Mouse (Mus musculus): ENCODE measurements around the gene Ctc1. TPM values are rescaled to one million over a fixed set of nuclear protein-coding genes. Genes with fewer than 3 reads are reported as not detected.

Ctc1 gene
- total RNA-seq, 2 experiments from 2014 or later = 12.5 to 14.3 TPM

DNA sequence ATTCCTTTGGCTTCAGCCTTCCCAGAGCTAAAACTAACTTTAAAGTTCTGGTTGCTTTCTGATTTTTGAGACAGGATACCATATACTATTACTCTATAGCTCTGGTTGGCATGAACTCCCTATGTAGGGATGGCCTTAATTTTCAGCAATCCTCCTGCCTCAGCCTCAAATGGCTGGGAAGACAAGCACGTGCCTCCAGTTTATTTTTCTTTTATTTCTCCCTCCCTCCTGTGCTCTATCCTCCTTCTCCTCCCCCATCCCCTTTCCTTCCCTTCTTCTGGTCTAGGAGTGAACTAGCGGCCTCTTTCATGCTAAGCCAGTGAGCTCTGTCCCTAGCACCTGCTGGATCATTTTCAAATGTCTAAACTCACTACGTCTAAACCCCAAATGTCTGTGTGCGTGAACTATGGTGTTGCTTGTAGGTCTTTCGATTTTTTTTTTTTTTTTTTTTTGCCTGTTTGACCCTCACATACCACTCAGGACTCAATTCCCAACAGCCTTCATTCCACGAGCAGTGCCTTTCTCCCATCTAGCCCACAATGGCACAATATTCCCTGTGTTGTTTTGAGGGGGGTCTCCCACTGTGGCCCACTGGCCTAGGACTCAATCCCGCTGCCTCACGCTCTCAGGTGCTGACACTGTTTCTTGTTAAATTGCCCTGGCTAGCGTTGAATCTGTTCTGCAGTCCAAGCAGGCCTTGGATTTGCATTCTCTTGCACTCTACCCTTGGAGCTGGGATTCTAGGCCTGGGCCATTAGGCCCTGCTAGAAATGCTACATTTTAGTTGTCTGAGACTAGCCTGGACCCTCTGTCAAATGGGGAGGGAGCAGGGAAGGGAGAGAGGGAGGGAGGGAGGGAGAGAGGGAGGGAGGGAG is 48.8 kb downstream of the Ctc1 start:
- intact Hi-C loops (cut with DNase I) = loop anchor here (5.0 kb wide), 1 partner anchor 183 kb away; no protein-coding TSS in a partner anchor
- DNase-seq = no peak

DNA sequence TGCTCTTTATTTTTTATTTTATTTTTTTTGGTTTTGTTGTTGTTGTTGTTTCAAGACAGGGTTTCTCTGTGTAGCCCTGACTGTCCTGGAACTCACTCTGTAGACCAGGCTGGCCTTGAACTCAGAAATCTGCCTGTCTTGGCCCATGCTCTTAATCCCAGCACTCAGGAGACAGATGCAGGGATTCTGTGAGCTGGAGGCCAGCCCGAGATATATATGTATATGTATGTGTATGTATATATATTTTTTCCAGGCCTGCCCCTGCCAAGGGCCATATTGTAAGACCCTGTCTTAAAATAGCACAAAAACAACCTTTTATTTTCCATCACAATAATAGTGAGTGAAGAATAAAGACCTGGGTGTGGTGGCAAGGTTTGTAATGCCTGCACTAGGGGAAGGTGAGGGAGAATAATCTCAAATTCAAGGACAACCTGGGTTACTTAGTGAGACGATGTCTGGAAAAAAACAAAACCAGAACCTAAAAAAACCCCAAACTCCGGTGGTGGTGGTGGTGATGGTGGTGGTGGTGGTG is 49.7 kb downstream of the Ctc1 start:
- DNase-seq = no peak
- intact Hi-C loops (cut with DNase I) = no loop called here

DNA sequence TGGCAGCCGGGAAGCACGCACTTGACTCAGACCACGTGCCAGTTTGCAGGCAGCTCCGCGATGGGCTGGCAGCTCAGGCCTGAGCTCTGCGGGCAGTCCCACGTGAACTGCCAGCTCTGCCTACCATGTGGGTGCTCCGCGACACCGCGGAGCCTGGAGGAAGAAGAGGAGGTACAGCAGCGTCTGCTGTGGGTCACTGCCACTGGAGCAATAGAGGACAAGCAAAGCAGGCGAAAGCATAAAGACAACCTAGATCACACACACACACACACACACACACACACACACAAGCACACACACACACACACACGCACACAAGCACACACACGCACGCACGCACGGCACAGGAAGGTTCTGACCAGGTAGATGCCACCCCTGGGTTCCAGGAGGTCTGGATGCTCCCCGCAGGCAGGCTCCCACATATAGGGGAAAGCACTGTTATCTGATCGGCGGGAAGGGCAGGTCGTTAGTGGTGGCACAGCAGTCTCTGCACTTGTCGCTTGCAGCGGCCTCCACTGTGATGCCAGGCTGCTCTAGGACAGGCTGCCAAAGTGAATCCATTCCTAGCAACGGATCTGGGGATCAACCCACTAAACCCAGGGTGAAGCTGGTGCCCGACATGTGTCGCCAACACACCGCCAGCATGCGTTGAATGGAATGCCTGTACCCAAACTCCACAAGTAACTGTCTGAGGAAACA is 50.6 kb downstream of the Ctc1 start:
- DNase-seq = peak; percentile 24 to 32
- intact Hi-C loops (cut with DNase I) = no loop called here

DNA sequence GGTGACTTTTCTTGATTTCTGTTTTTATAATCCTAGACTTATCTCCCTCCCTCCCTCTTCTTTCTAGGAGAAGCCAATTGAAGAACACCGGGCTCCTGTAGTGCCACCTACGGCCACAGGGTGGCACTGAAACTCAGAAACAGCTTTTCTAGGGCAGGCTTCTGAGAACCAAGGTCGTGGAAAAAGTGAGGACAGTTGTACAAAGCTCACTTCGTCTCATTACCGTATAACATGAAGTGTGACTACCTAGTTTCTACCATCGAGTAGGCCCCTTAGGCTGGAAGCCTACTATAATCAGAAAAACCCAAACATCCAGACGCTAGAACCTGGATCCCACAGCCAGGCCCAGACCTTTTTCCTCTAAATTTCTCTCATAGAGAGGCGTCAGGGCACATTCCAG is 51.2 kb downstream of the Ctc1 start:
- intact Hi-C loops (cut with DNase I) = loop anchor here (1.0 kb wide), 2 partner anchors 51 to 83 kb away; no protein-coding TSS in a partner anchor
- DNase-seq = peak; percentile 89 to 93

DNA sequence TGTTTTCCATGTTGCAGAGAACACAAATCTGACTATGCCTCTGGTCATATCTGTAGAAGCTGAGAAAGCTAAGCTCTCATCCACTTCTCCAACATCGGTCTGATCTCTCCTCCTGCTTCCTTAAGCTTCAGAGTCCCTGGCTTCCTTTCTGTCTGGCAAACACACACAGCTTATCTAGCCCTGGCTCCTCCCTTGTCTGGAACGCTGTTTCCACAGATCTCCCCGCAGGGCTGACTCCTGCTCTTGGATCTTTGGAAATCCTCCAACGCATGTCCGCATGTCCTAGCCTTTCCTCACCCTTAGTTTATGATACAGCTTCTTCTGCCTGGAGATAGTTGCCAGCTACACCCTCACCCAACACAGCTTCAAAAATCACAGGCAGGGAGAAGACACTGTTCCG is 51.9 kb downstream of the Ctc1 start:
- peak; percentile 35 to 47 for DNase-seq
- intact Hi-C loops (cut with DNase I) = loop anchor here (1.0 kb wide), 2 partner anchors 51 to 83 kb away; no protein-coding TSS in a partner anchor

DNA sequence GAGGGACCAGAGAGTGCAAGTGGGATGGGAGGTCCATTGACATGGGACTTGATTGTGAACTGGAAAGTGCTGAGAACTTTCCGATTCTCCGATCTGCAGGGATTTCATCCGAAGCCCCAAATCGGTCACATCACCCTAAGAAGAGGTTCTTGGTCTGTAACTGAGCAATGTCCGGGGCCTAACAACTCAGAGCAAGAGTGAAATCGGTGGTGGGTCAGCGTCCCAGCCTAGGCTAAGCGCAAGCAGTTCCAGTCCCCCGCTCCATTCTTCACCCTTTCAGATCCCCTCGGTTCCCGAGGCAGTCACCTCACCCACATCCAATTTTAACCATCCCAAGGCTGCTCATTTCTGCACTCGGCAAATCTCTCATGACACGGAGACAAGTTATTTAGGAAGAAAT is 54.4 kb downstream of the Ctc1 start:
- intact Hi-C loops (cut with DNase I) = loop anchor here (2.0 kb wide), 1 partner anchor 19 kb away; the partner anchor contains the start of gene Vamp2
- peak in 1 of 2 experiments; percentile 39 for DNase-seq

DNA sequence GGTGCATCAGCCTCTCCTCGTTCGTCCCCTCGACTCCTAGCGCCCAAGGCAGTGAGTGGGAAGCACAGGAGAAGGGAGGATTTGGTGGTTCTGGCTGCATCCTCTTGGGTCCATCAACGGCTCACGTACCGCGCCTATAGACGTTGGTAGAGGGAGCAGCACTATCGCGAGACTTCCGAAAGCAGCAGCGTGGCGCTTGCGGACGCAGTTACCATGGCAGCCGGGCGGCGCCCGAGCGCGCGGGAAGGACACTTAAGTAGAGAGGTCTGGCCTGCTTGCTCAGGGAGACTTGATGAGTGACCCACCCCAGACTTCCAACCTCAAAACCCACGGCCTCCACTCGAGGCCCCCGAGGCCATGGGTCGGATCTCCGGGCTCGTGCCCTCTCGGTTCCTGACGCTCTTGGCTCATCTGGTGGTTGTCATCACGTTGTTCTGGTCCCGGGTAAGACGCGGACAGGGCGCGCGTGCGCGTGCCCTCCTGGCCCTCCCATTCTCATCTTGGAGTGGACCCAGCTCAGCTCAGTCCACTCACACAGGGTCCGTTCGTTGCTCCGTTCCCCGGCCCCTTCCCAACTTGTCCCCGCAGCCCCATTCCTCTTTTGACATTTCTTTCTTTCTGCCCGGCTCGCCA is 55.0 kb downstream of the Ctc1 start, which contains the start of gene Tmem107:
Gene Tmem107 (plus strand): TSS at position 217 of the 633 bp plus-strand sequence.
- DNase-seq = peak; percentile 91 to 94

DNA sequence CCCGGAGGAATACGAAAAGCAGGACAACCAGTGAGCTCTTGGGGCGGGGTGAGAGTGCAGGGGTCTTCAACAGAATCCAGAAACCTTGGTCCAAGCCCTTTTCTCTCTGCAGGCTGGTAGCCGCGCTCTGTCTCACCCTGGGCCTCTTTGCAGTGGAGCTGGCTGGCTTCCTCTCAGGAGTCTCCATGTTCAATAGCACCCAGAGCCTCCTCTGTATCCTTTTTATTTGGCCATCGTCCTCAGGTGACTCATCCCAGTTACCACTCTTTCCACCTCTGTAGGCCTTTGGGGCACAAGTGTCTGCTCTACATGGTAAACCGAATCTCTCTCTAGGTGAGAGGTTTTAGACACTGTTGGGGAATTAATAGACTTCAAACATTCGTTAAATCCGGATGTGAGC is 55.6 kb downstream of the Ctc1 start:
- intact Hi-C loops (cut with DNase I) = loop anchor here (2.0 kb wide), 1 partner anchor 18 kb away; the partner anchor contains the start of gene Vamp2
- no peak for DNase-seq

More for the DNA sequence above, 55.0 kb downstream of the Ctc1 start, which contains the start of gene Tmem107:
- intact Hi-C loops (cut with DNase I) = loop anchor here (2.0 kb wide), 1 partner anchor 18 kb away; the partner anchor contains the start of gene Vamp2

DNA sequence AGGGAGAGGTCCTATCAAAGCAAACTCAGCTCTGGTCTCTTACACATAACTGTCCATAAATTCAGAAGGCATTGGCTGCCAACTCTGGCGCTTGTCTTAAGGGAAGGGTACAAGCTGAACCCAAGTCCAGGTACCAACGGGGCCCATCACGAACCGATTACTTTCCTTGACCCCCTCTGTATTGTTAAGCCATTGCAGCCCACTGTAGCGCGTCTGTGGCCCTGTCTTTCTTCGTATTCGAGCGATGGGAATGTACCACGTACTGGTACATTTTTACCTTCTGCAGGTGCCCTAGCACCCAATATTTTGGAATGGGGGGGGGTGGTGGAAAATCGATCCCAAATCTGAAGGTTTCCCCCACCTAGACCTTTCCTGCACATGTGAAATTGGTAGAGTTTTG is 56.5 kb downstream of the Ctc1 start:
- intact Hi-C loops (cut with DNase I) = no loop called here

DNA sequence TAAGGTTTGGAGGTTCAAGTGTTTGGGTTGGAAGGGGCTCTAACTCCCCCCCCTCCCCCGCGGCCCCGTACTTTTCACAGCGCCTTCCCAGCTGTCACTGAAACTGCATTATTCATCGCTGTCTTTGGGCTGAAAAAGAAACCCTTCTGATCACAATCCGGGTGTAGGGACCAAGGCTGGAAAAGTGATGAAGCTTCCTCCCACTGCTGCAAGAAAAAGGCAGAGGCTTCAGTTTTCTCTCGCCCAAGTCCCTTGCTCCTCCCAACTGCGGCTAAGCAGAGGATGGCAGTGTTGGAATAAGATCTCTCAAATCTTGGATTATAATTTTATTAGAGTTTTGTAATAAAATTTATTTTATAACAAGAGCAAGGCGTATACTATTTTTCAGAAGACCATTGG is 57.0 kb downstream of the Ctc1 start:
- intact Hi-C loops (cut with DNase I) = no loop called here
- no peak for DNase-seq

More for the DNA sequence above, 56.5 kb downstream of the Ctc1 start:
- DNase-seq = no peak

DNA sequence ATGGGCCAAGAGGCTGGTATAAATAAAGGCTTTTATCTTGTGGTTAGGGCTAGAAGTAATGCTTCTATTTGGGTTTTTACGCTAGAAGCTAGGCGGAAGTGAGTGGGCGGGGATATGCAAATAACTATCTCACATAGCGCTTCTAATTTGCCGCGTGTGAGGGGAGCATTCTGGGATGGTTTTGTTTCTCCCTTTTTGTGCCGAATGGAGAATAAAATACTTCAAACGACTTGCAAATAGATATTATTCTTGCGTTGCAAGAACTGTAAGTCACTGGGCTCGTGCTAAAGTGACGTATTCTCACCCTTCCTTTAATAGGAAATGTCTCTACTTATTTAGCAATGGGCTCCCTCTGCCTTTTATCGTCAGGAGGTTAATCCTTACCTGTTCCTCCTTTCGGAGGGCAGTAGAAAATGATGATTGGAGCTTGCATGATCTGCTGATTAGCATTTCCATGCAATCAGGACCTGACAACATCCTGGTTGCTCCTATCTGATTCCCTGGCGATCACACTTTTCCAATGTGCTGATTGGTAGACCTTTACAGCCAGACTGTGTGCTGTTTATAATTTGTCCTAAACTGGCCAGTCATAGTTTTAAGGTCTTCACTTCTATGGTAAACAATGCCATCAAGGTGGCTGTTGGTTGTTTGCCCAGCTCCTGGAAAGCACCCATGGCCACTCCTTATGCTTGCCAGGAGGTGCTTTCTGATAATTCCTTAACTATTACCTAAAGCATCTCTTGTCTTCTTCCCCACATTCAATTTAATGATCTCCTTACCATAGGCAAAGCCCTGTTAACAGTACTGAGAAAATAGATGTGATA is 57.6 kb downstream of the Ctc1 start:
- intact Hi-C loops (cut with DNase I) = no loop called here
- peak; percentile 76 to 87 for DNase-seq

DNA sequence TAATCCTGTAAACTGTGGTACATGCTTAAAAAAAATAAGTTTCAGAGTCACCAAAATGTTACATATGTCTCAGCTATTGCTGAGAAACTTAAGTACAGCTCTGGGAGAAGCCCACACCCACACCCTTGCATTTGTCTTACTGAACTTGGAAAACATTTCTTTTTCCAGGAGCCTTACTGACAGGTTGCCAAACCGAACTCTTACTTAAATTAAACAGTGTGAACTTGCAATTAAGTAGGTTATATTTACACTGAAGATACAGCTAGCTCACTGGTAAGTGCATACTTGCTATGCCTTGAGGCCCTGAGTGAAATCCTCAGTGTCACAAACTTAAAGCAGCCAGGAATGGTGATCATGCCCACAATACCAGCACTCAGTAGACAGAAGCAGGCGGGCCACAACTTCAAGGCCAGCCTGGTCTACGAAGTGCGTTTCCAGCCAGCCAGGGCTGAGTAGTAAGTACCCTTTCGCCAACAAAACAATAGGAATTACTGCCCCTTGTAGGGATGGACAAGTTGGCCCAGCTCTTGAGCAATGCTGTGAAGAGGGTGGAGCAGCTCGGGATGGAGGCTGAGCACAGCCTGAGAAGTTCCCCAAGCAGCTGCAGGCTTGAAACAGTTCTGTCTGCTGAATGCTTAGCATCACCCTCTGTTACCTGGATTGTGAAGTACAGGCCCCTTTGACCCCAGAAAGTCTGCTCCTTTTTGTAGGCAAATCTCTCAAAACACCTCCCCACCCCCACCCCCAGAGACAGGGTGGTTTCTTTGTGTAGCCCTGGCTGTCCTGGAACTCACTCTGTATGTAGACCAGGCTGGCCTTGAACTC is 58.5 kb downstream of the Ctc1 start:
- intact Hi-C loops (cut with DNase I) = no loop called here
- DNase-seq = no peak

DNA sequence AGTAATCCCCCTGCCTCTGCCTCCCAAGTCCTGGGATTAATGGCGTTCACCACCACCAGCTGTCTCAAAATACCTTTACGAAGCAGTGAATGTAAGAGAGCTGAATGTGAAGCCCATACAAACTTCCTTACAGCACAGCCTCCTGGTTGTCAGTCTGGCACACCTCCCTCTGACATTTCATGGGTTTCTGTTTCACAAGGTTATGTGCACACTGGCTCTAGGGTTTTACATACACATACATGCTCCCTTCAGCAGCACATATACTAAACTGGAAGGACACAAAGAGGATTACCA is 59.0 kb downstream of the Ctc1 start:
- no peak for DNase-seq
- intact Hi-C loops (cut with DNase I) = no loop called here

DNA sequence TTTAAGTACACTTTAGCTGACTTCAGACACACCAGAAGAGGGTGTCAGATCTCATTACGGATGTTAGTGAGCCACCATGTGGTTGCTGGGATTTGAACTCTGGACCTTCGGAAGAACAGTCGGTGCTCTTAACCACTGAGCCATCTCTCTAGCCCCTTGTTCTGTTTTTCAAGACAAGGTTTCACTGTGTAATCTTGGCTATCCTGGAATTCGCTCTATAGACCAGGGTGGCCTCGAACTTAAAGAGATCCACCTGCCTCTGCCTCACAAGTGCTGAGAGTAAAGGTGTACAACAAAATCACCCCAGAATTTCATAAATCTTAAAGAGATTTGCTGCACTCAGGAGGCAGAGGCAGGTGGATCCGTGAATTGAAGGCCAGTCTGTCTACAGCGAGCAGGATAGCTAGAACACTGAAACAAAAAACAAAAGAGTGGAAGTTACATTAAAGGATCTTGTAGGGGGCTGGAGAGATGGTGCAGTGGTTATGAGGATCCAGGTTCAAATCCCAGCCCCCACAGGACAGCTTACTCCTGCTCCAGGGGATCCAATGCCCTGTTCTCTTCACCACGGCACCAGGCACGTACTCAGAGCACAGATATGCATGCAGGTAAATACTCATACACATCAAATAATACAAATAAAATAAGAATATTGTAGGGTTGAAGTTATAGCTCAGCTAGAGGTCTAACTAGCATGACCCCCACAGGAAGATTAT is 60.2 kb downstream of the Ctc1 start:
- intact Hi-C loops (cut with DNase I) = no loop called here

DNA sequence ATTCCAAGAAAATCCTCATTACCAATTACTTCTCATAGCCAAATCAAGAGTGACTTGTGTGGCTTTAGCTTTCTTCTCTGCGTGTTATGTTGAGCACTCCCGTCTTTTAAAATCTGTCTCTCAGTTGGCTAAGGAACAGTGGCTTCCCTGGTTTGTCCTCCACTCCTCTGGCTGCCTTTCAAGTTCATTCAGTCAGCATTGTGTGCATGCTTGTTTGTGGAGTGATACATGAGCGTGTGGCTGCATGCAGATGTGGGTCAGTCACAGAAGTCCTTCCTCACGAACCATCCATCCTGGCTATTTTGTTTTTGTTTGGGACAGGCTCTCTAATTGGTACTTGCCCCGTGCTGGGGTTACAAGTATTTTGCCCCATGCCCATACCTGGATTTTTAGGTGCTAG is 60.9 kb downstream of the Ctc1 start:
- intact Hi-C loops (cut with DNase I) = no loop called here
- no peak for DNase-seq

More for the DNA sequence above, 60.2 kb downstream of the Ctc1 start:
- no peak for DNase-seq

DNA sequence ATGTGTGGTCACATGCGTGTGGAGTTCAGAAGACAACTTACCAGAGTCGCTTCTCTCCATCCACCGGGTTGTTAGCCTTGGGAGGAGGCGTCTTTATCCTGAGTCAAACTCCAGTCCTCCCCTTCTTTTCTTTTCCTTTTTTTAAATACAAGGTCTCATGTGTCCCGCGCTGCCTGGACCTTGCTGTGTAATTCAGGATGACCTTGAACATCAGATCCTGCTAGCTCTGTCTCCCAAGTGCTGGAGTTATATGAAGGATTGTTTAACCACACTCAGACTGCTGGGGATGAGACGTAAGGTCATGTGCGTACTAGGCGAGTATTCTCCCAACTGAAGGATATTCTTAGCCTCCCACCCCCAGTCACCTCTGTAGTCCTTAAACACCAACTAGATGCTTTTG is 61.6 kb downstream of the Ctc1 start:
- intact Hi-C loops (cut with DNase I) = no loop called here
- no peak for DNase-seq

DNA sequence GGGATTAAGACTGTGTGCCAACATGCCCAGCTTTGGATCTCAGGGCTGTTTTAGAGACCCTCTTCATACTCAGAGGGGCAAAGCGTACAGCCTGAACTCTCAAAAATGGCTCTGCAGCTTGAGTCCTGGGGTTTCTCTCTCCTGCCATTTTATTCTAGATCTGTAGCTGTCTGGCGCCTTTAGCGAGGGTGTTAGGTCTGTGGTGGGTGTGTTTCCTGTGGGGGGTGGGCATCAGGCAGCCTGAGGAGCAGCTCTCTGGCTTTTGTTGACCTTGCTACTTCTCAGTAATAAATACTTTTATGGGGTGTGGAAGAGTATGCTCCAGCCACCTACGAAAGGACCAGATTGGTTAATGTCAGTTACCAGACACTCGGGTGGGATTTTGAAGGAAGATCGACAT is 62.3 kb downstream of the Ctc1 start:
- intact Hi-C loops (cut with DNase I) = no loop called here
- no peak for DNase-seq

DNA sequence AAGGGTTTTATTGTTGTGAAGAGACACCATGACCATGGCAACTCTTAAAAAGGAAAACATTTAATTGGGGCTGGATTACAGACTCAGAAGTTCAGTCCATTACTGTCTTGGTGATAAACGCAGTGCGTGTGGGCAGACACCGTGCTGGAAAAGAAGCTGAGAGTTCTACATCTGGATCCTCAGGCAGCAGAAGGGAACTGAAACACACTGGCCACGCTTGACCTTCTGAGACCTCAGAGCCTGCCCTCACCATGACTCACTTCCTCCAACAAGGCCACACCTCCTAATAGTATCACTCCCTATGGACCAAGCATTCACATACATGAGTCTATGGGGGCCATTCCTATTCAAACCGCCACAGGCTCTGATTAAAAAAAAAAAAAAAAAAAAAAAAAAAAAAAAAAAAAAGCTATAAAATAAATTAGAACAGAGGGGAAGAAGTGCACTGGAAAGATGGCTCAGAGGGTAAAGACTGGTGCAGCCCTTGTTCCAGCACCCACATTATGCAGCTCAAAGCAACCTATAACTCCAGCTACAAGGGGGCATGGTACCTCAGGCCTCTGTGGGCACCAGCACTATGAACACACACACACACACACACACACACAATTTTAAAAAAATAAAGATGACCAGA is 63.2 kb downstream of the Ctc1 start:
- peak in 1 of 2 experiments; percentile 18 for DNase-seq
- intact Hi-C loops (cut with DNase I) = no loop called here
